Mouse (Mus musculus): Measurements from ENCODE around the gene Gm2000. TPM values are rescaled to one million over a fixed set of nuclear protein-coding genes. Genes with fewer than 3 reads are reported as not detected.

Gene Gm2000
- 1,082 and 1,089 TPM in 2 replicates for polyA plus RNA-seq (2014; fragmentation: Nextera tagmentation; extraction: Ambion mirVana)

- DNase-seq (ENCODE audit: low spot score) (no peak), ATAC-seq (replicated peaks; ENCODE audit: low FRiP score, low TSS enrichment, low read depth) (no peak)
- Histone ChIP-seq H3K4me1 (replicated peaks; ENCODE audit: control insufficient read depth, insufficient read depth, low read length) (no peaks in the 10 kb centered on the region), H3K27me3 (replicated peaks; ENCODE audit: control insufficient read depth, insufficient read depth, low read length) (no peaks in the 10 kb centered on the region), H3K4me2 (ENCODE audit: low read length) (no peak within 1 kb of the TSS), H3K4me3 (ENCODE audit: low read depth, low read length) (no peak within 1 kb of the TSS), H3K27ac (ENCODE audit: low read depth) (no peak within 1 kb of the TSS), H3K36me3 (ENCODE audit: control insufficient read depth, insufficient read depth, low read length) (no peaks in the 10 kb centered on the region), H3K9me3 (ENCODE audit: control insufficient read depth, low read length) (no peaks in the 10 kb centered on the region), H3K9ac (ENCODE audit: low read length) (no peak within 1 kb of the TSS)
- WGBS: 90% methylated on average over 8 of the region's 8 CpGs
Observed at GRCm38 (mm10) chr1:156365740-156366139, at the start of gene Gm2000. Gene Gm2000 (plus strand): TSS chr1:156366040.

- ATAC-seq (replicated peaks; ENCODE audit: low FRiP score, low TSS enrichment, low read depth): no peak
- Histone ChIP-seq H3K4me1 (replicated peaks; ENCODE audit: control insufficient read depth, insufficient read depth, low read length) (no peaks in the 10 kb centered on the region), H3K9ac (ENCODE audit: low read length) (no peak overlapping the region), H3K9me3 (ENCODE audit: control insufficient read depth, low read length) (no peaks in the 10 kb centered on the region), H3K27ac (ENCODE audit: low read depth) (no peak overlapping the region), H3K4me2 (ENCODE audit: low read length) (no peak overlapping the region), H3K27me3 (replicated peaks; ENCODE audit: control insufficient read depth, insufficient read depth, low read length) (no peaks in the 10 kb centered on the region), H3K36me3 (ENCODE audit: control insufficient read depth, insufficient read depth, low read length) (no peaks in the 10 kb centered on the region), H3K4me3 (ENCODE audit: low read depth, low read length) (no peak overlapping the region)
- 85% methylated on average over 9 of the region's 9 CpGs for WGBS
- DNase-seq (ENCODE audit: low spot score): no peak
Observed at GRCm38 (mm10) chr1:156323126-156323525, 42.7 kb upstream of the Gm2000 start.

DNA sequence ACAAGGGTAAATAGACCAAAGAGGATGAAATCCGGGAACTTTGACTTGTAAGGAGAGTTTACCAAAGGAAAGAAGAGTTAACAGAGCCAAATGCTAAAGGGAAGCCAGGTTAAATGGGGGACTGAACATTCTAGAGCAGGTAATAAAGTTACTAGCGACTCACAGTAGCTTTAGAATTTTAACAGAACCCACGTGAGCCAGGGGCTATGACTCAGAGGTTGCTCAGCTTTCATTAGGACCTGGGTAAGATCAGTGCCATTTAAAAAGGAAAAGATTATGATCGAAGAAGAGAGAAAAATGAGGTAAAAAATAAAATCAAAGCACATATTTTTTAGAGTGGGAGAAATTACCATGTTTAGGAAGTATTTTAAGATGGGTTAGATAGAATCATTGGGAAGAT is 25.0 kb upstream of the Gm2000 start:
- Histone ChIP-seq H3K27me3 (replicated peaks; ENCODE audit: control insufficient read depth, insufficient read depth, low read length) (no peaks in the 10 kb centered on the region), H3K9me3 (ENCODE audit: control insufficient read depth, low read length) (no peaks in the 10 kb centered on the region), H3K27ac (ENCODE audit: low read depth) (no peak overlapping the region), H3K36me3 (ENCODE audit: control insufficient read depth, insufficient read depth, low read length) (no peaks in the 10 kb centered on the region), H3K4me3 (ENCODE audit: low read depth, low read length) (no peak overlapping the region), H3K4me2 (ENCODE audit: low read length) (no peak overlapping the region), H3K9ac (ENCODE audit: low read length) (no peak overlapping the region), H3K4me1 (replicated peaks; ENCODE audit: control insufficient read depth, insufficient read depth, low read length) (no peaks in the 10 kb centered on the region)
- ATAC-seq (replicated peaks; ENCODE audit: low FRiP score, low TSS enrichment, low read depth): no peak
- no peak for DNase-seq (ENCODE audit: low spot score)
- 68% methylated on average over 4 of the region's 4 CpGs for WGBS

GRCm38 (mm10) chr1:156344433-156344832 is 21.4 kb upstream of the Gm2000 start:
- ATAC-seq (replicated peaks; ENCODE audit: low FRiP score, low TSS enrichment, low read depth) (no peak), DNase-seq (ENCODE audit: low spot score) (no peak)
- no peak overlapping the region for H3K4me3 ChIP-seq (ENCODE audit: low read depth, low read length)
- WGBS: 68% methylated on average over 4 of the region's 4 CpGs
- no peak overlapping the region for H3K9ac ChIP-seq (ENCODE audit: low read length)
- no peak overlapping the region for H3K27ac ChIP-seq (ENCODE audit: low read depth)
- H3K36me3 ChIP-seq (ENCODE audit: control insufficient read depth, insufficient read depth, low read length): no peaks in the 10 kb centered on the region
- H3K4me2 ChIP-seq (ENCODE audit: low read length): no peak overlapping the region
- no peaks in the 10 kb centered on the region for H3K4me1 ChIP-seq (replicated peaks; ENCODE audit: control insufficient read depth, insufficient read depth, low read length)
- H3K27me3 ChIP-seq (replicated peaks; ENCODE audit: control insufficient read depth, insufficient read depth, low read length): no peaks in the 10 kb centered on the region
- no peaks in the 10 kb centered on the region for H3K9me3 ChIP-seq (ENCODE audit: control insufficient read depth, low read length)

GRCm38 (mm10) chr1:156345633-156346032 is 20.2 kb upstream of the Gm2000 start:
- no peak overlapping the region for H3K27ac ChIP-seq (ENCODE audit: low read depth)
- H3K27me3 ChIP-seq (replicated peaks; ENCODE audit: control insufficient read depth, insufficient read depth, low read length): no peaks in the 10 kb centered on the region
- 83% methylated on average over 4 of the region's 4 CpGs for WGBS
- DNase-seq (ENCODE audit: low spot score) (no peak), ATAC-seq (replicated peaks; ENCODE audit: low FRiP score, low TSS enrichment, low read depth) (no peak)
- no peaks in the 10 kb centered on the region for H3K9me3 ChIP-seq (ENCODE audit: control insufficient read depth, low read length)
- no peak overlapping the region for H3K4me2 ChIP-seq (ENCODE audit: low read length)
- H3K4me1 ChIP-seq (replicated peaks; ENCODE audit: control insufficient read depth, insufficient read depth, low read length): no peaks in the 10 kb centered on the region
- no peaks in the 10 kb centered on the region for H3K36me3 ChIP-seq (ENCODE audit: control insufficient read depth, insufficient read depth, low read length)
- H3K4me3 ChIP-seq (ENCODE audit: low read depth, low read length): no peak overlapping the region
- H3K9ac ChIP-seq (ENCODE audit: low read length): no peak overlapping the region

DNA sequence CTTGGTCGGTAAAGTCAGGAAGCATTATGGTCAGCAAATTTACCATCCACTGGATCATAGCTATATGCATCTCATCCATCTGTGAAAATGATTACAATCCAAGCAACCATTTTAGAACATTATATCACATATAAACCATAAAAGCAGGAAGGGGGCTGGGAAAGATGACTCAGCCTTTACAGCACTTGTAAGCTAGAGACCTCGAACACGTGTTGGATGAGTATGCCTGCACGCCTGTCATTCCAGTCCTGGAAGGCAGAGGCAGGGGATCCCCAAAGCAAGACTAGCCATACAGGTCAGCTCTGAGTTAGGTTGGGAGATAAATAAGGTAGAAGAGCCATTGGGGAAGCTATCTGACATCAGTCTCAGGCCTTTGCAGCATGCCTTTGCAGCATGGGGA is 16.8 kb upstream of the Gm2000 start:
- DNase-seq (ENCODE audit: low spot score) (no peak), ATAC-seq (replicated peaks; ENCODE audit: low FRiP score, low TSS enrichment, low read depth) (no peak)
- no peak overlapping the region for H3K27ac ChIP-seq (ENCODE audit: low read depth)
- no peaks in the 10 kb centered on the region for H3K9me3 ChIP-seq (ENCODE audit: control insufficient read depth, low read length)
- H3K4me1 ChIP-seq (replicated peaks; ENCODE audit: control insufficient read depth, insufficient read depth, low read length): no peaks in the 10 kb centered on the region
- no peak overlapping the region for H3K4me3 ChIP-seq (ENCODE audit: low read depth, low read length)
- 83% methylated on average over 4 of the region's 4 CpGs for WGBS
- no peak overlapping the region for H3K9ac ChIP-seq (ENCODE audit: low read length)
- H3K4me2 ChIP-seq (ENCODE audit: low read length): no peak overlapping the region
- H3K27me3 ChIP-seq (replicated peaks; ENCODE audit: control insufficient read depth, insufficient read depth, low read length): no peaks in the 10 kb centered on the region
- H3K36me3 ChIP-seq (ENCODE audit: control insufficient read depth, insufficient read depth, low read length): no peaks in the 10 kb centered on the region

DNA sequence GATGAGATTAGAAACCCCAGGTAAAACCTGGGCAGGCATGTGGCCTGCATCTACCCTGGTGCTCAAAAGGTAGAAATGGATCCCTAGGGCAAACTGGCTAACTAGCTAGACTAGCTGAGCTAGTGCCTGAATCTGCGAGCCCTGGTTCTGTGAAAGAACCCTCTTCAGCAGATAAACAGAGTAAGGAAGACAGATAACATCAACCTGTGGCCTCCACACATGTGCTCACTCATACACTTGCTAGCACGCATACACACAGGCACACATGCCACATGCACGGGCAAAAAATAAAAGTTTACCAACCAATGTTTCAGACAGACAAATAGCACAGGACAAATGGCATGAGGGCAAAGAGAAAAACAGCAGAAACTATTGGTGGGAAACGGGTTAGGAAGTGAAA is 15.4 kb upstream of the Gm2000 start:
- no peaks in the 10 kb centered on the region for H3K36me3 ChIP-seq (ENCODE audit: control insufficient read depth, insufficient read depth, low read length)
- no peak for ATAC-seq (replicated peaks; ENCODE audit: low FRiP score, low TSS enrichment, low read depth)
- no peak overlapping the region for H3K4me3 ChIP-seq (ENCODE audit: low read depth, low read length)
- DNase-seq (ENCODE audit: low spot score): no peak
- no peaks in the 10 kb centered on the region for H3K9me3 ChIP-seq (ENCODE audit: control insufficient read depth, low read length)
- H3K4me2 ChIP-seq (ENCODE audit: low read length): no peak overlapping the region
- no peak overlapping the region for H3K27ac ChIP-seq (ENCODE audit: low read depth)
- H3K27me3 ChIP-seq (replicated peaks; ENCODE audit: control insufficient read depth, insufficient read depth, low read length): no peaks in the 10 kb centered on the region
- WGBS: 81% methylated on average over 4 of the region's 4 CpGs
- H3K9ac ChIP-seq (ENCODE audit: low read length): no peak overlapping the region
- H3K4me1 ChIP-seq (replicated peaks; ENCODE audit: control insufficient read depth, insufficient read depth, low read length): no peaks in the 10 kb centered on the region

DNA sequence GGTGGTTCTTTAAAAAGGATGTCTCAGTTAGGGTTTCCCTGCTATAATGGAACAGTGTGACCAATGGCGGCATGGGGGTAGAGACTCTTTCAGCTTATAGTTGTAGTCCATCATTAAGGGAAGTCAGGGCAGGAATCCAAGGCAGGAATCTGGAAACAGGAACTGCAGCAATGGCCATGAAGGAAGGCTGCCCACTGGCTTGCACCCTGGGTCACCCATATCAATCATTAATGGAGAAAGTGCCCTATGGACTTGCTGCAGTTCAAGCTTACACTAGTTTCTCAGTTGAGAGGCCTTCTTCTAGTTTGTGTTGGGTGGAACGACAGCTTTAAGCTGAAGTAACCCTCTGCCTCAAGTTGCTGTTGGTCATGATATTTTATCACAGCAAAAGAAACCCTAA is 13.4 kb upstream of the Gm2000 start:
- DNase-seq (ENCODE audit: low spot score): no peak
- Histone ChIP-seq H3K4me2 (ENCODE audit: low read length) (no peak overlapping the region), H3K4me1 (replicated peaks; ENCODE audit: control insufficient read depth, insufficient read depth, low read length) (no peaks in the 10 kb centered on the region), H3K9me3 (ENCODE audit: control insufficient read depth, low read length) (no peaks in the 10 kb centered on the region), H3K27me3 (replicated peaks; ENCODE audit: control insufficient read depth, insufficient read depth, low read length) (no peaks in the 10 kb centered on the region), H3K36me3 (ENCODE audit: control insufficient read depth, insufficient read depth, low read length) (no peaks in the 10 kb centered on the region), H3K27ac (ENCODE audit: low read depth) (no peak overlapping the region), H3K9ac (ENCODE audit: low read length) (no peak overlapping the region), H3K4me3 (ENCODE audit: low read depth, low read length) (no peak overlapping the region)
- no peak for ATAC-seq (replicated peaks; ENCODE audit: low FRiP score, low TSS enrichment, low read depth)
- 79% methylated on average over 2 of the region's 2 CpGs for WGBS

DNA sequence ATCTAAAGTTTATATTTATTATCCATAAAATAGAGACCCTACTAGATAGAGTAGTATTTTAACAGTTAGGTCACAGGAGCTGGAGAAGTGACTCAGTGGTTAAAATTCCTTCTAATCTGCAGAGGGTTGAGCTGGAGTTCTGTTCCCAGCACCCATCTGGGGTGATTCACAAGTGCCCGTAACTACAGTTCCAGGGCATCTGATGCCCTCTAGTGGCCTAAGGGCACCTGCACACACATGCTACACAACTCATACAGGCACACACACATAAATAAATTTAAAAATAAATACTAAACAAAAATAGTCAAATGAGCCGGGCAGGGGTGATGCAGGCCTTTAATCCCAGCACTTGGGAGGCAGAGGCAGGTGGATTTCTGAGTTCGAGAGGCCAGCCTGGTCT is 15.4 kb downstream of the Gm2000 start:
- no peak overlapping the region for H3K9ac ChIP-seq (ENCODE audit: low read length)
- DNase-seq (ENCODE audit: low spot score) (no peak), ATAC-seq (replicated peaks; ENCODE audit: low FRiP score, low TSS enrichment, low read depth) (no peak)
- no peaks in the 10 kb centered on the region for H3K36me3 ChIP-seq (ENCODE audit: control insufficient read depth, insufficient read depth, low read length)
- H3K27ac ChIP-seq (ENCODE audit: low read depth): no peak overlapping the region
- no peaks in the 10 kb centered on the region for H3K4me1 ChIP-seq (replicated peaks; ENCODE audit: control insufficient read depth, insufficient read depth, low read length)
- H3K9me3 ChIP-seq (ENCODE audit: control insufficient read depth, low read length): no peaks in the 10 kb centered on the region
- no peaks in the 10 kb centered on the region for H3K27me3 ChIP-seq (replicated peaks; ENCODE audit: control insufficient read depth, insufficient read depth, low read length)
- no peak overlapping the region for H3K4me2 ChIP-seq (ENCODE audit: low read length)
- no peak overlapping the region for H3K4me3 ChIP-seq (ENCODE audit: low read depth, low read length)
- 91% methylated on average over 3 of the region's 3 CpGs for WGBS
